Mouse (Mus musculus): ENCODE results near the gene Prdm10. TPM values are rescaled to one million over a fixed set of nuclear protein-coding genes. Genes with fewer than 3 reads are reported as not detected.

Gene Prdm10
- polyA plus RNA-seq, 1 experiment from 2014 or later, result 9.9 TPM

DNA sequence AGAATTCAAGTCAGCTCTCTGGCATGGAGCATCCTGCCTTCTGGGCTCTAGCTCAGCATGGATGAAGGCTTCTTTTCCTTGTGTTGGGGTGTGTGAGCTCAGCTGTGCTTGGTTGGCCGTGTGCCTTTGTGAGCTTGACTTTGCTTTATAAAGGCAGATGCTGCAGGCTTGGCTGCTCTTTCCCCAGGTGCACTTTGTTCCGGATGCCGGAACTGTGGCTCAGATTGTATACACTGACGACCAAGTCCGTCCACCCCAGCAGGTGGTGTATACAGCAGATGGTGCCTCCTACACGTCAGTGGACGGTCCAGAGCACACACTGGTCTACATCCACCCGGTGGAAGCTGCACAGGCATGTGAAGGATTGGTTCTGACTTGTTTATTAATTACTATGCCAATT is 35.6 kb downstream of the Prdm10 start:
- Histone ChIP-seq H3K9ac (no peak overlapping the region), H3K4me1 (peaks cover 4% of the 10 kb centered on the region; the same call in 1 of the 2 replicates), H3K27me3 (replicated peaks) (no peaks in the 10 kb centered on the region), H3K27ac (peak overlapping the region; percentile 13; the same call in 1 of the 2 replicates), H3K9me3 (no peaks in the 10 kb centered on the region), H3K4me3 (no peak overlapping the region), H3K4me2 (no peak overlapping the region), H3K36me3 (replicated peaks) (no peaks in the 10 kb centered on the region)
- ATAC-seq (replicated peaks), result 0 out of 2 replicates have a peak, but pooled peaks have one; percentile 73
- 24% methylated on average over 8 of the region's 8 CpGs for WGBS

DNA sequence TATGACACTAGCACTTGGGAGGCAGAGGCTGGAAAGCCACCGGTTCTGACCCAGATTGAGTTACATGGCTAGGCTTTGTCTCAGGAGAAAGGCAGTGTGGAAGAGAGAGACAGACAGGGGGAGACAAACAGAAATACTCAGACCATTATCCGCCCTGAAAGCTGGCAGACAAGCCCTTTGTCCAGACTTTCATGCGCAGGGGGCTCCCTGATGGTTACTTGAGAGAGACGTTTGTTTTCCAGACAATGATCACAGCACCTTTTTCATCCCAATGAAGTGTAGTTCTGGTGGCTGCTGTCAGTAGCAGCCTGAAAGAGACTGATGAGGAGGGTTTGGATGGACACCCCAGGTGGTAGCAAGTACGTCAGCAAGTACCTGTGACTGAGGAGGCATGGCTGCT is 38.6 kb downstream of the Prdm10 start:
- no peaks in the 10 kb centered on the region for H3K27me3 ChIP-seq (replicated peaks)
- no peak for ATAC-seq (replicated peaks)
- 21% methylated on average over 5 of the region's 5 CpGs for WGBS

DNA sequence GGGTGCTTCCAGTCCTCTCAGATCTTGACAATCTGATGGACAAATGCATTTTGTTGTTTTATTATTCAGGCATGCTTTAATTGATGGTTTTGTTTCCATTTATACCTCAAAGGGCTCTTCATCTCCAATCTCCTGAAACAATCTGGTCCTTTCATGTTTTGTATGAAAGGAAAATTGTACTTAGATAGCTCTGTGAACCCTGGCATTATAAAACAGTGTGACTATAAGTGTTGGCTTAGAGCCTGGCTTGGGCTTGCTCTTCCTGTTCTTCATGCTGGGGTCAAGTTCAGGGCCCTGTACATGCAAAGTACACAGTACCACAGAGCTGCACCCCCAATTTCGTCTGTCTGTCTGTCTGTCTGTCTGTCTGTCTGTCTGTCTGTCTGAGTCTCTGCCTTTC is 40.4 kb downstream of the Prdm10 start:
- no peaks in the 10 kb centered on the region for H3K27me3 ChIP-seq (replicated peaks)
- ATAC-seq (replicated peaks), result no peak
- peaks cover 4% of the 10 kb centered on the region; the same call in 1 of the 2 replicates for H3K4me1 ChIP-seq
- 62% methylated on average over 1 of the region's 1 CpGs for WGBS
- H3K4me3 ChIP-seq, result no peak overlapping the region
- H3K4me2 ChIP-seq, result no peak overlapping the region
- no peaks in the 10 kb centered on the region for H3K36me3 ChIP-seq (replicated peaks)
- no peak overlapping the region for H3K27ac ChIP-seq
- no peak overlapping the region for H3K9ac ChIP-seq
- H3K9me3 ChIP-seq, result no peaks in the 10 kb centered on the region

More for the DNA sequence above, 38.6 kb downstream of the Prdm10 start:
- Histone ChIP-seq H3K9ac (no peak overlapping the region), H3K4me1 (peaks cover 4% of the 10 kb centered on the region; the same call in 1 of the 2 replicates), H3K4me2 (no peak overlapping the region), H3K4me3 (no peak overlapping the region), H3K9me3 (no peaks in the 10 kb centered on the region), H3K36me3 (replicated peaks) (no peaks in the 10 kb centered on the region), H3K27ac (no peak overlapping the region)

DNA sequence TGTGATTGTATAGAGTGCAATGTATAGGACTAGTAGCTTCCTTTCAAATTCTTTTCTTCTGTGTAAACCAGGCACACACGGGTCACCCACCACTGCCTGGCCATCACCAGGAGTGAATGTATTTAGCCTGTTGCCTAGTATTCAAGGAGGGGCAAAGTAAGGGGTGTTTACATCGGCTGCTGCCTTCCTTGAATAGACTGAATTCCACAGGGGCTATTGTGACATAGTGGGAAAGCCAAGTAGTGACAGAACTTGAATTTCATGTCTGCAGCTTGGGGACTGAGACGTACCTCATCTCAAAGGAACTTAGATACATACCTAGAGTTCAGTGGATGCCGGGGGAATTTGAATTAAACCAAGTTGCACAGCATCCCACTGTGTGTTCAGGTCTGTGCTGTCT is 41.2 kb downstream of the Prdm10 start:
- H3K9me3 ChIP-seq, result no peaks in the 10 kb centered on the region
- H3K4me3 ChIP-seq, result no peak overlapping the region
- ATAC-seq (replicated peaks), result no peak
- peaks cover 5% of the 10 kb centered on the region; the same call in 1 of the 2 replicates for H3K4me1 ChIP-seq
- no peak overlapping the region for H3K27ac ChIP-seq
- no peak overlapping the region for H3K4me2 ChIP-seq
- WGBS, result 31% methylated on average over 4 of the region's 4 CpGs
- H3K9ac ChIP-seq, result no peak overlapping the region
- no peaks in the 10 kb centered on the region for H3K36me3 ChIP-seq (replicated peaks)
- no peaks in the 10 kb centered on the region for H3K27me3 ChIP-seq (replicated peaks)

DNA sequence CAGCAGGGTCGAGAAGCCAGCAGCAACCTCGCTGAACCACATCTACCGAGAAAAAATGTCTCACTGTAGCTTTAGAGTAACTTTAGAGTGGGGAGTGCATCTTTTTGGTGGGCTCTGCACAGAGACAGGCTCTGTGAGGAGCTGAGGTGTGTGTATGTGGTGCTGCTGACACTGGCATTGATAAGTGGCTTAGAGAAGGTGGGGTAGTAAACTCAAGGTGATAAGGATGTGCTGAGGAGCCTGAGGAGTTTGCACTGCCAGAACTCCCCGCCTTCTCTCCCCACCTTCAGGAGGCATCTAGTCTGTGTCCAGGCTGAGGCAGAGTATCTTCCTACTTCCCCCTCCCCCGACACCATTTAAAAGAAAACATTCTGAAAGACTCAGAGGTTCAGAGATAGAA is 41.8 kb downstream of the Prdm10 start:
- Histone ChIP-seq H3K9ac (no peak overlapping the region), H3K4me2 (no peak overlapping the region), H3K36me3 (replicated peaks) (no peaks in the 10 kb centered on the region), H3K27ac (no peak overlapping the region), H3K27me3 (replicated peaks) (no peaks in the 10 kb centered on the region), H3K9me3 (no peaks in the 10 kb centered on the region), H3K4me3 (no peak overlapping the region), H3K4me1 (peaks cover 7% of the 10 kb centered on the region; the same call in 1 of the 2 replicates)
- WGBS, result 74% methylated on average over 5 of the region's 5 CpGs
- ATAC-seq (replicated peaks), result no peak

DNA sequence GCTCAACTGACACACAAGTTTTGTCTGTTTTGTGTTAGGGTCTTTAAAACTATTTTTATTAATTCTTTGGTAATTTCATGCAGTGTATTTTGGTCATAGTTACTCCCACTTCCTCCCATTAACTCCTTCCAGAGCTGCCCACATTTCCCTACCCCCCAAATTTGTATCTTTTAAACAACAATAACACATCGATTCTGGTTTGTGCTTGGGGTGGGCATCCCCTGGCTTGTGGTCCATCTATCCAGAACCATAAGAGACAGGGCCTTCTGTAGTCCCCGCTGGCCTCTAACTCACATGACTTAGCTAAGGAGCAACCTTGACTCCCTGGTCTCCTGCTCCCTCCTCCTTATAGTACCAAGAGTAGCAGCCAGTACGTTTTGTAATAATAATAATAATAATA is 50.5 kb downstream of the Prdm10 start:
- peaks cover 7% of the 10 kb centered on the region; the same call in 1 of the 2 replicates for H3K4me1 ChIP-seq
- WGBS, result 90% methylated on average over 3 of the region's 3 CpGs
- H3K9ac ChIP-seq, result no peak overlapping the region
- H3K9me3 ChIP-seq, result no peaks in the 10 kb centered on the region
- H3K27me3 ChIP-seq (replicated peaks), result no peaks in the 10 kb centered on the region
- H3K27ac ChIP-seq, result no peak overlapping the region
- peaks cover 6% of the 10 kb centered on the region; the same call in 1 of the 2 replicates for H3K36me3 ChIP-seq (replicated peaks)
- H3K4me3 ChIP-seq, result no peak overlapping the region
- no peak for ATAC-seq (replicated peaks)
- no peak overlapping the region for H3K4me2 ChIP-seq

DNA sequence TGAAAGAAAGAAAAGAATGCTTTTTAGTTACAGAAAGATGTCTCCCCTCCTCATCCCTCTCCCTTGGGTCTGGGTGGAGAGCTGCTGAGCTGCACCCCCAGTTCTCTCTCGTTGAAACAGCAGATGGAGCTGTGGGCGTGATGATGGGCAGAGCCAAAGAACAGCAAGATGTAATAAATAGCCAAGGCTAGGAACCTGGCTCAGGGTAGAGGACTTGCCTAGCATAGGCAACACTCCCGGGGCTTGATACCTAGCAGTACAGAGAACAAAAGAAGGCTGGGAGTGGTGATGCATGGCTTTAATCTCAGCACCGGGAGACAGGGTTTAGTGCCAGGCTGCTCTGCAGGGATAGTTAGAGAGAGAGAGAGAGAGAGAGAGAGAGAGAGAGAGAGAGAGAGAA is 50.9 kb downstream of the Prdm10 start:
- ATAC-seq (replicated peaks), result no peak
- H3K9ac ChIP-seq, result no peak overlapping the region

DNA sequence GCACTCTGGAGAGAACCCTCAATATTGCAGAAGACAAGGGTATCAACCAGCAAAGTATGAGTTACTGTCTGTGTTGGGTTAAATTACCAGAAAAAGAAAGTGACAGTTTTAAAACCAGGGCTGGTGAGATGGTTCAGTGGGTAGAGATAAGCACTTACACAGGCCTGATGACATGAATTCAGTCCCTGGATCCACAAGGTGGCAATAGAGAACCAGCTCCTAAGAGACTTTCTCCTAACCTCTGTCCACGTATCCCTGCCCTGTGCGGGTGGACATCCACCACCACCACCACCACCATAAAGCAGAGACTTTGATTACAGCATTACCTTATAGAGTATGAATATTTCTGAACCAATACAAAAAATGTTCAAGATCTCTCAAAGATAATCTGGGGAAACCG is 51.6 kb downstream of the Prdm10 start:
- 73% methylated on average over 3 of the region's 3 CpGs for WGBS
- no peak overlapping the region for H3K4me2 ChIP-seq
- no peaks in the 10 kb centered on the region for H3K4me1 ChIP-seq
- no peaks in the 10 kb centered on the region for H3K27me3 ChIP-seq (replicated peaks)
- H3K36me3 ChIP-seq (replicated peaks), result peaks cover 9% of the 10 kb centered on the region; the same call in 1 of the 2 replicates
- H3K4me3 ChIP-seq, result no peak overlapping the region
- H3K27ac ChIP-seq, result no peak overlapping the region
- ATAC-seq (replicated peaks), result no peak
- no peak overlapping the region for H3K9ac ChIP-seq
- H3K9me3 ChIP-seq, result no peaks in the 10 kb centered on the region

More for the DNA sequence above, 50.9 kb downstream of the Prdm10 start:
- Histone ChIP-seq H3K9me3 (no peaks in the 10 kb centered on the region), H3K36me3 (replicated peaks) (peaks cover 9% of the 10 kb centered on the region; the same call in 1 of the 2 replicates), H3K4me1 (peaks cover 3% of the 10 kb centered on the region; the same call in 1 of the 2 replicates), H3K27me3 (replicated peaks) (no peaks in the 10 kb centered on the region), H3K27ac (no peak overlapping the region), H3K4me2 (no peak overlapping the region), H3K4me3 (no peak overlapping the region)
- WGBS, result 30% methylated on average over 4 of the region's 4 CpGs

DNA sequence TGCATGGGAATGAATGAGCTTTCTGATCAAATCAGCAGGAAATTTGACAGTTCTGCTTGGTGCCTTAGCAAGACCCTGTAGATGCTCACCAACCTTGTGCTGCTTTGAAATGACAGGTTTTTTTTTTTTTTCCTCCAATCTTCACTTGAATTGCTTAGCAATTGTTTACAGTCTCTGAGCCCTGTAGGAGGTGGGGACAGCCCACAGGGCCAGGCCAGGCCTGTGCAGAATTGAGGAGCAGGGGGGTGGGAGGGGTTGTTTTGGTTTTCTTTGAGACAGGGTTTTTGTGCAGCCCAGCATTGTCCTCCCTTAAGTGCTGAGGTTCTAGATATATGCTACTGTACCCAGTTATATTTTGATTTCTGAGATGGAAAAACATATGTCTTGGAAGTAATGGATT is 52.5 kb downstream of the Prdm10 start:
- H3K36me3 ChIP-seq (replicated peaks), result peaks cover 6% of the 10 kb centered on the region; the same call in 1 of the 2 replicates
- H3K27ac ChIP-seq, result no peak overlapping the region
- no peaks in the 10 kb centered on the region for H3K4me1 ChIP-seq
- H3K9ac ChIP-seq, result no peak overlapping the region
- H3K27me3 ChIP-seq (replicated peaks), result no peaks in the 10 kb centered on the region
- H3K9me3 ChIP-seq, result no peaks in the 10 kb centered on the region
- no peak for ATAC-seq (replicated peaks)
- H3K4me3 ChIP-seq, result no peak overlapping the region
- no peak overlapping the region for H3K4me2 ChIP-seq

DNA sequence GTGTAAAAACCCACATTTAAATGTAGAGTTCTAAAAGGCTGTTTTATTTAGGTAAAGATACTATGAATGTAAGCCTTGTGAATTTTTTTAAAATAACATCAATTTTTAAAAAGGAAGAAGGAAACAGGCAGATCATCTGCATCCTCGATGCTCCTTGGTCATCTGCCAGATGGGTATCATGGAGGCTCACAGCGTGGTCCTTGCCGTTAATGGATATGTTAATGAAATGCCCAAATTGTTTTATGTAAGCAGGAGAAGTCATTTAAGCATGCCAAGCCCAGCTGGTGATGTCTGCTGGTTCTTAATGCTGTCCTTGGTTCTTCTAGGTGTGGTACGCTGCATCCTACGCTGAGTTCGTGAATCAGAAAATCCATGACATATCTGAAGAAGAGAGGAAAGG is 54.7 kb downstream of the Prdm10 start:
- H3K27me3 ChIP-seq (replicated peaks), result no peaks in the 10 kb centered on the region
- H3K9ac ChIP-seq, result no peak overlapping the region
- H3K4me3 ChIP-seq, result no peak overlapping the region
- peaks cover 10% of the 10 kb centered on the region; the same call in 1 of the 2 replicates for H3K36me3 ChIP-seq (replicated peaks)
- WGBS, result 74% methylated on average over 6 of the region's 6 CpGs
- ATAC-seq (replicated peaks), result no peak
- no peaks in the 10 kb centered on the region for H3K9me3 ChIP-seq
- no peak overlapping the region for H3K4me2 ChIP-seq
- H3K4me1 ChIP-seq, result no peaks in the 10 kb centered on the region
- no peak overlapping the region for H3K27ac ChIP-seq

DNA sequence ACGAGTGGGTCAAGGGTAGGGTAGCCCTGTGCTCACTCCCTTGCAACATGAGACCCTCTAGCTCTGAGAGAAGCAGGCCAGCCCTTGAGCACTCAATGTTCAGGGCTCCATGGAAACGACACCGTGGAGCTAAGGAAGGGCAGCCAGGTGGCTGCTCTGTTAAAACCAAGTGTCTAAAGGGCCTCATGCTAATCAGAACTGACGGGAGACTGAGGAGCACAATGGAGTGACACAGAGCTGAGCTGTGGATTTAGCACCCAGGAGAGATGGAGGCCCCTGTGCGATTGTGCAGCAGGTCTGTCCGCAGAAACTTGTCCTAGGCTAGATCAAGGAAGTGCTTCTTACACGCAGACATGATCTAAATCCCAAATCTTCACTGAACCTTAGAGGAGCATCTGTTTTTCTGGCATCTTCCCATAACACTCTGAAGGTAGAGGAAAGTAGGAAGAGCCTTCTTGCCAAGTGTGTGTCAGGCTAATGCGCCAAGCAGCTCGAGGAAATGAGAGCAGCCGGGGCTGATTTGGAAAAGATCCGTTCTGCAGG is 64.0 kb downstream of the Prdm10 start:
- no peak overlapping the region for H3K4me2 ChIP-seq
- no peak overlapping the region for H3K4me3 ChIP-seq
- H3K9me3 ChIP-seq, result no peaks in the 10 kb centered on the region
- no peak overlapping the region for H3K9ac ChIP-seq
- 30% methylated on average over 11 of the region's 11 CpGs for WGBS
- H3K36me3 ChIP-seq (replicated peaks), result peaks cover 4% of the 10 kb centered on the region; the same call in 1 of the 2 replicates
- H3K4me1 ChIP-seq, result peaks cover 4% of the 10 kb centered on the region; the same call in 1 of the 2 replicates
- ATAC-seq (replicated peaks), result peak; percentile 39; the same call in 1 of the 2 replicates
- no peaks in the 10 kb centered on the region for H3K27me3 ChIP-seq (replicated peaks)
- H3K27ac ChIP-seq, result no peak overlapping the region

DNA sequence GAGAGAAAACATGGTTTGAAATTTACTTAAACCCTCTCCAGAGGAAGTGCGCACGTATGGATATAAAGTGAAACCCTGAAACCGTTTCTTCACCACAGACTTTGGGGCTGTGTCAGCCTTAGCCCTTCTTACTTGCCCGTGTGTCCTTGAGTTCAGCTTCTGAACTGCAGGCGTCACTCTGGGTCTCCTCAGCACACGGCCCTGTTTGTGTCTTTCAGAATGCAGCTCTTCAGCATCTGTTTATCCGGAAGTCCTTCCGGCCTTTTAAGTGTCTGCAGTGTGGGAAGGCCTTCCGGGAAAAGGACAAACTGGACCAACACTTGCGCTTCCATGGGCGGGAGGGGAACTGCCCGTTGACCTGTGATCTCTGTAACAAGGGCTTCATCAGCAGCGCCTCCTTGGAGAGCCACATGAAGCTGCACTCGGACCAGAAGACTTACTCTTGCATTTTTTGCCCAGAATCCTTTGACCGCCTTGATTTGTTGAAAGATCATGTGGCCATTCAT is 66.3 kb downstream of the Prdm10 start:
- peaks cover 6% of the 10 kb centered on the region; the same call in 1 of the 2 replicates for H3K36me3 ChIP-seq (replicated peaks)
- ATAC-seq (replicated peaks), result no peak
- H3K4me3 ChIP-seq, result no peak overlapping the region
- H3K4me2 ChIP-seq, result no peak overlapping the region
- WGBS, result 79% methylated on average over 15 of the region's 15 CpGs
- H3K4me1 ChIP-seq, result peaks cover 4% of the 10 kb centered on the region; the same call in 1 of the 2 replicates
- no peak overlapping the region for H3K27ac ChIP-seq
- no peaks in the 10 kb centered on the region for H3K27me3 ChIP-seq (replicated peaks)
- H3K9me3 ChIP-seq, result no peaks in the 10 kb centered on the region
- H3K9ac ChIP-seq, result no peak overlapping the region

DNA sequence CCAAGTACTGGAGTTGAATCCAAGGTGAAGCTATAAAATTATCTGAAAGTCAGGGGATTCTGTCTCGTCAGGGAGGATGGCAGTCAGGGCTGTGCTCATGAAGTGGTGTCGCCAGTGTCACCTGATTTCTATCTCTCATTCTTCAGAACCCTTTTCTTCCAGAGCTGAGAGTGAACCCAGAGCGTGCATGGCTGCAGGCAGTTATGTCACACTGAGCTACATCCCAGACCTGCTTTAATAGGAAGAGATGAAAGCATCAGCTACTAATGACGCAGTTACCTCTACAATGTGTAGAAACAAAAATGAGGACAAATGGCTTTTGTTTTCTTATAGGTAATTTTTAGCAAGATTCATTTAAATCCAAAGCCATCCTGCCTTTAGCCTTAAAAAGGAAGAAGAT is 68.1 kb downstream of the Prdm10 start:
- ATAC-seq (replicated peaks), result 0 out of 2 replicates have a peak, but pooled peaks have one; percentile 17
- peaks cover 6% of the 10 kb centered on the region; the same call in 1 of the 2 replicates for H3K36me3 ChIP-seq (replicated peaks)
- H3K4me2 ChIP-seq, result no peak overlapping the region
- no peak overlapping the region for H3K27ac ChIP-seq
- peaks cover 4% of the 10 kb centered on the region; the same call in 1 of the 2 replicates for H3K4me1 ChIP-seq
- no peaks in the 10 kb centered on the region for H3K27me3 ChIP-seq (replicated peaks)
- no peak overlapping the region for H3K4me3 ChIP-seq
- 74% methylated on average over 4 of the region's 4 CpGs for WGBS
- no peaks in the 10 kb centered on the region for H3K9me3 ChIP-seq
- no peak overlapping the region for H3K9ac ChIP-seq
